21 mouse cellular contexts compared by ENCODE assay signal in the genomic region with DNA sequence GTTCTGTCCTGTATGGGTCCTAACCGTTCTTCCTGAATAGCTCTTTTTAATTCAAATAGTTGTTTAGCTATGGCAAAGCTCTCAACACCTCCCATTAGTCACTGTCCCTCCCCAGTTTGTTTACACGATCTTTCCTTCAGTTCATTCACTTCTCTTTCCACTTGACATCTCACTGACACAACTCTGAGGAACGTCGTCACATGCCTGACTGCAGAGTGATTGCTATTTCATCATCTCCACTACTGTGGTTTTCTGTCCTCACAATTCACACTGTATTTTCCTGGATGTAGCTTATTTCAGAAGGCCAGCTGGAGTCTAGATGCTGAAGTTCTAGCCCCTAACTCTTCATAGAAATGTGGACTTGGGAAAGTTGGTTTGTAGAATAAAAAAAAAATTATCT. TPM values are rescaled to one million over a fixed set of nuclear protein-coding genes. Genes with fewer than 3 reads are reported as not detected.
DNase-seq lines count a peak whose midpoint lies in the region; ATAC-seq and TF ChIP-seq lines count a peak whose summit lies in the region.
"Had no signal": no experiment of that assay in that cellular context is flagged by ENCODE, and none has a peak within 500 bp of the region (broad histone marks: within the 10 kb centered on the region; RNA-seq: fewer than 3 reads in every experiment).

No protein-coding gene starts in this region.

- no peak overlapping the region for H3K9ac ChIP-seq in lung, postnatal 0 days (replicated peaks; ENCODE audit: low read depth)
- H3K9ac ChIP-seq in hindbrain, postnatal 0 days (replicated peaks; ENCODE audit: low read length): no peak overlapping the region
- H3K9ac ChIP-seq: forebrain, embryonic 15.5 days; hindbrain, embryonic 12.5 days had no signal

- TF ChIP-seq CTCF in lung, postnatal 0 days (IDR thresholded peaks at IDR 0.05): no peak
- no peak for TF ChIP-seq CTCF in hindbrain, postnatal 0 days (IDR thresholded peaks at IDR 0.05; ENCODE audit: low read depth)

- no peaks in the 10 kb centered on the region for H3K9me3 ChIP-seq in lung, postnatal 0 days (ENCODE audit: low read length)
- H3K9me3 ChIP-seq in hindbrain, postnatal 0 days (ENCODE audit: low read length): no peaks in the 10 kb centered on the region
- H3K9me3 ChIP-seq: embryonic facial prominence, embryonic 10.5 days; forebrain, embryonic 15.5 days; hindbrain, embryonic 12.5 days had no signal

- no peak overlapping the region for H3K27ac ChIP-seq in lung, postnatal 0 days (ENCODE audit: low read length)
- H3K27ac ChIP-seq in macrophage: peak overlapping the region; percentile 1
- H3K27ac ChIP-seq in hindbrain, postnatal 0 days: no peak overlapping the region
- H3K27ac ChIP-seq: embryonic facial prominence, embryonic 10.5 days; forebrain, embryonic 10.5 days; forebrain, embryonic 15.5 days; hindbrain, embryonic 12.5 days had no signal

- DNase-seq in lung, postnatal 0 days (ENCODE audit: low spot score): peak; percentile 36
- DNase-seq in lung, postnatal 4 days: no peak
- peak; percentile 31 for DNase-seq in NIH3T3 (ENCODE audit: low read depth)
- no peak for DNase-seq in hindbrain, postnatal 0 days (ENCODE audit: low spot score)
- no peak for DNase-seq in left cerebral cortex, adult 9 months (ENCODE audit: low spot score in 2 of 2)
- no peak for DNase-seq in cerebellum, postnatal 25 days
- DNase-seq: adrenal gland, postnatal 10 days; cerebellum, adult 11 months; cerebellum, adult 9-10 months; cerebellum, postnatal 36 days; gastrocnemius, postnatal 10 days; heart, postnatal 10 days; heart, postnatal 4 days; kidney, adult 11 months had no signal

- no peaks in the 10 kb centered on the region for H3K79me2 ChIP-seq in macrophage (ENCODE audit: inconsistent target)

- TF ChIP-seq EP300 in lung, postnatal 0 days (IDR thresholded peaks at IDR 0.05): no peak

- 13% methylated on average over 4 of the region's 4 CpGs for WGBS in lung, postnatal 0 days
- 28% methylated on average over 4 of the region's 4 CpGs for WGBS in macrophage (ENCODE audit: missing documents)
- 48% methylated on average over 4 of the region's 4 CpGs for WGBS in hindbrain, postnatal 0 days

- no peaks in the 10 kb centered on the region for H3K36me3 ChIP-seq in lung, postnatal 0 days (ENCODE audit: insufficient read depth, low read length)
- H3K36me3 ChIP-seq in macrophage (ENCODE audit: inconsistent target): no peaks in the 10 kb centered on the region
- no peaks in the 10 kb centered on the region for H3K36me3 ChIP-seq in hindbrain, postnatal 0 days (ENCODE audit: insufficient read depth, low read length)
- H3K36me3 ChIP-seq: embryonic facial prominence, embryonic 10.5 days; forebrain, embryonic 10.5 days; forebrain, embryonic 15.5 days; hindbrain, embryonic 12.5 days had no signal

- no peaks in the 10 kb centered on the region for H3K27me3 ChIP-seq in lung, postnatal 0 days (replicated peaks; ENCODE audit: insufficient read depth, low read length)
- no peaks in the 10 kb centered on the region for H3K27me3 ChIP-seq in hindbrain, postnatal 0 days (ENCODE audit: insufficient read depth, low read length)
- H3K27me3 ChIP-seq: forebrain, embryonic 15.5 days; hindbrain, embryonic 12.5 days had no signal

- H3K4me2 ChIP-seq in lung, postnatal 0 days (replicated peaks; ENCODE audit: low read depth, low read length): no peak overlapping the region
- H3K4me2 ChIP-seq in hindbrain, postnatal 0 days (ENCODE audit: low read depth, low read length): no peak overlapping the region
- H3K4me2 ChIP-seq: forebrain, embryonic 15.5 days; hindbrain, embryonic 12.5 days had no signal

- ATAC-seq in lung, postnatal 0 days: no peak
- ATAC-seq in hindbrain, postnatal 0 days: no peak
- ATAC-seq: forebrain, embryonic 15.5 days; hindbrain, embryonic 16.5 days had no signal

- no peak overlapping the region for H3K4me3 ChIP-seq in lung, postnatal 0 days (ENCODE audit: low read depth, low read length)
- no peak overlapping the region for H3K4me3 ChIP-seq in macrophage (ENCODE audit: inconsistent target)
- no peak overlapping the region for H3K4me3 ChIP-seq in hindbrain, postnatal 0 days (ENCODE audit: low read length)
- H3K4me3 ChIP-seq: embryonic facial prominence, embryonic 10.5 days; erythroblast, embryonic 14.5 days; forebrain, embryonic 10.5 days; forebrain, embryonic 15.5 days; hindbrain, embryonic 12.5 days had no signal

- H3K4me1 ChIP-seq in lung, postnatal 0 days (ENCODE audit: insufficient read depth, low read depth, low read length): no peaks in the 10 kb centered on the region
- H3K4me1 ChIP-seq in hindbrain, postnatal 0 days (ENCODE audit: insufficient read depth, low read length): no peaks in the 10 kb centered on the region

RNA-seq across cellular contexts. Expression of gene Mex3b, which starts 8.5 kb away (rescaled TPM):
- 6.5 and 7.7 TPM in 2 replicates for polyA plus RNA-seq in lung, postnatal 0 days (2015; fragmentation: Nextera tagmentation; extraction: Ambion mirVana)
- total RNA-seq in macrophage (2018; cell fraction: chromatin; rRNA removed): 10 to 100 TPM in 3 of 26 experiments, 1 to 10 TPM in 23; 1.9 to 14.3 (median 5.6) TPM
- 10 to 100 TPM in 12 of 26 experiments, 1 to 10 TPM in 14; 3.3 to 29.9 (median 8.6) TPM for total RNA-seq in macrophage (2018; cell fraction: cytosol; rRNA removed)
- 10 to 100 TPM in 12 of 26 experiments, 1 to 10 TPM in 14; 5.2 to 34.2 (median 9.1) TPM for total RNA-seq in macrophage (2018; cell fraction: nucleus; rRNA removed)
- 4.9 to 19.3 TPM (median 6.0 TPM) in 3 replicates for polyA plus RNA-seq in macrophage (2018)
- 91.3 and 92.0 TPM in 2 replicates for total RNA-seq in hindbrain, postnatal 0 days (2014; rRNA removed)
- 14.1 and 15.8 TPM in 2 replicates for polyA plus RNA-seq in hindbrain, postnatal 0 days (2015; fragmentation: Nextera tagmentation; extraction: Ambion mirVana)

Comparison
In these comparisons a context has a peak if more than half of its experiments do, and no peak if none do; other contexts are left out.
1. DNase-seq: peak in lung, postnatal 0 days (single experiment) and NIH3T3 (single experiment); none in lung, postnatal 4 days (0 of 2), hindbrain, postnatal 0 days (single experiment), left cerebral cortex, adult 9 months (0 of 2) and cerebellum, postnatal 25 days (0 of 2).